Mouse (Mus musculus): ENCODE data around the gene Rap1gap2.

- TF ChIP-seq POLR2A (IDR thresholded peaks at IDR 0.05; ENCODE audit: borderline replicate concordance, insufficient read depth, low read length) (no peak), CTCF (IDR thresholded peaks at IDR 0.05; ENCODE audit: borderline replicate concordance, insufficient read depth, low read depth, low read length) (no peak)
These were observed 119.6 kb downstream of the Rap1gap2 start for GRCm38 (mm10) chr11:74491130-74491529.

Data from cerebellum, adult 2 months (tissue).